Mouse (Mus musculus) spleen, adult 2 months (tissue): ENCODE results near the gene Ptprm. TPM values are rescaled to one million over a fixed set of nuclear protein-coding genes. Genes with fewer than 3 reads are reported as not detected.
A peak's percentile ranks its signal among the peaks of the same experiment; 100 is the strongest.

Source experiments
- DNase-seq, 2 experiments: peaks; one replicate each; pipeline versions ENCODE4 v3.0.0 to v3.0.0-alpha.2; 2012 to 2021; ENCODE audit warnings: low spot score in 2 of 2, low read depth in 1 of 2
- H3K27ac ChIP-seq: fragments of 200-500 bp; 2 replicates; pipeline ENCODE4 v1.5.1; 2012; ENCODE audit warnings: low read length, inconsistent platforms; ENCODE audit not compliant: insufficient read depth
- H3K27me3 ChIP-seq: fragments of 200-500 bp; 2 replicates; pipeline ENCODE4 v1.6.1; 2012; ENCODE audit warnings: mild to moderate bottlenecking, moderate library complexity, low read length, inconsistent platforms; ENCODE audit not compliant: control insufficient read depth, insufficient read depth
- H3K36me3 ChIP-seq: fragments of 200-500 bp; 2 replicates; pipeline ENCODE4 v1.6.1; 2012; ENCODE audit warnings: mild to moderate bottlenecking, low read length, inconsistent platforms; ENCODE audit not compliant: control insufficient read depth, insufficient read depth
- H3K4me1 ChIP-seq: fragments of 200-500 bp; 2 replicates; pipeline ENCODE4 v1.6.1; 2011; ENCODE audit warnings: inconsistent platforms; ENCODE audit not compliant: control insufficient read depth, insufficient read depth, insufficient read length
- H3K4me3 ChIP-seq: fragments of 200-500 bp; 2 replicates; pipeline ENCODE4 v1.5.1; 2011; ENCODE audit warnings: mild to moderate bottlenecking, inconsistent platforms; ENCODE audit not compliant: insufficient read depth, insufficient read length; ENCODE audit errors: extremely low read depth
- CTCF ChIP-seq: fragments of 200-500 bp; IDR thresholded peaks from 2 replicates; pipeline ENCODE4 v1.5.1; 2011; ENCODE audit warnings: mild to moderate bottlenecking, inconsistent platforms; ENCODE audit not compliant: insufficient read depth, insufficient read length, insufficient replicate concordance; ENCODE audit errors: extremely low read depth
- POLR2A ChIP-seq: fragments of 200-500 bp; IDR thresholded peaks from 2 replicates; pipeline ENCODE4 v1.6.1; 2011; ENCODE audit warnings: low read depth, low read length, inconsistent platforms
- whole genome bisulfite sequencing: fragments of 180-500 bp; shearing (Covaris S2); methylation state at CpG from one replicate; pipeline ENCODE4 v1.1.7; 2018; 5-methylcytosine and 5-hydroxymethylcytosine counted together
- polyA plus RNA-seq: library from polyadenylated mRNA; depleted of rRNA; stranded (reverse); fragments of >200 nt; gene quantifications from 2 replicates; pipeline ENCODE4 v1.2.3, GENCODE M21; 2012

The Ptprm gene
- polyA plus RNA-seq, 1 experiment, result 5.0 TPM

- 90% methylated on average over 9 of the region's 9 CpGs for WGBS
- no peak for TF ChIP-seq CTCF
- TF ChIP-seq POLR2A, result no peak
- no peaks in the 10 kb centered on the region for H3K4me1 ChIP-seq
- H3K27me3 ChIP-seq, result no peaks in the 10 kb centered on the region
- H3K4me3 ChIP-seq, result no peak overlapping the region
- H3K27ac ChIP-seq, result no peak overlapping the region
- no peak for DNase-seq
- no peaks in the 10 kb centered on the region for H3K36me3 ChIP-seq
These were observed 666.1 kb downstream of the Ptprm start for GRCm38 (mm10) chr17:66688179-66688578.

GRCm38 (mm10) chr17:66687543-66687942 is 666.7 kb downstream of the Ptprm start:
- TF ChIP-seq CTCF (no peak), POLR2A (no peak)
- WGBS, result 84% methylated on average over 4 of the region's 4 CpGs

DNA sequence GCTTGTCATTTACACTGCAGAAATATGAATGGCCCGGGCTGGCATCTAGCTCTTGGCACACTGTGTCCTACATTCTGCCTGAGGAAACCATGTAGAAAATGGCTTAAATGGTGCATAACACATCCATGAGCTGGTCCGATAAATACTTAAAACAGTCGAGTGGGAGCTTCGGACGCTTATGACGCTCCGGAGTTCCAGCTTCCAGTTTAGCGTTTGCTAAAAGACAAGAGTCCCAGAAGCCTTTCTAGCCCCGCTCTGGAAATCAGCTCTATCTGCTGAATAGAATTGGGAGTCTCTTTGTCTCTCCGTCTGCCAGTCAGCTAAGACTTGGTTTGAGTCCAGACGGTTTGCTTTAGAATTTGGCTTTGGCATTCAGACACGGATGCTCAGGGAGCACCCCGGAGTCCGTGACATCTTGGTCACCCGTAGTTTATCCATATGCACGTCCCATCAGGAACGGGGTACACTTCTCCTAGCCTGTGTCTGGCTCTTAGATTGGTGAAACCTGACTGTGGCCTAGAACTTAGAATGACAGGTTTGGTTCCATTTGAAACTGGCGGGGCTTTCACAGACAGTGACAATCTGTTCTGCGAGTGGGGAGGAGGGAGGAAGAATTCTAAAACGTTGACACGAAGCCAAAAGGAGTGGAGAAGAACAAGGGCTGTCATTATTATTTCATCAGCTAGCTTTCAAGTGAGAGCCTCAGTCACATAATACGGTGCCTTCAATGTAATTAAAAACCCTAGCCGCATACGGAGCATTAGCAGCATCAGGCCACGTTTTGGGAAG is 667.4 kb downstream of the Ptprm start:
- WGBS, result 90% methylated on average over 25 of the region's 25 CpGs
- no peaks in the 10 kb centered on the region for H3K27me3 ChIP-seq
- no peak for DNase-seq
- H3K4me1 ChIP-seq, result no peaks in the 10 kb centered on the region
- H3K36me3 ChIP-seq, result no peaks in the 10 kb centered on the region
- no peak overlapping the region for H3K4me3 ChIP-seq
- H3K27ac ChIP-seq, result no peak overlapping the region
- no peak for TF ChIP-seq POLR2A
- TF ChIP-seq CTCF, result no peak

More at GRCm38 (mm10) chr17:66687543-66687942, 666.7 kb downstream of the Ptprm start:
- DNase-seq, result no peak
- no peak overlapping the region for H3K27ac ChIP-seq
- H3K4me1 ChIP-seq, result no peaks in the 10 kb centered on the region
- no peaks in the 10 kb centered on the region for H3K27me3 ChIP-seq
- no peaks in the 10 kb centered on the region for H3K36me3 ChIP-seq
- H3K4me3 ChIP-seq, result no peak overlapping the region

DNA sequence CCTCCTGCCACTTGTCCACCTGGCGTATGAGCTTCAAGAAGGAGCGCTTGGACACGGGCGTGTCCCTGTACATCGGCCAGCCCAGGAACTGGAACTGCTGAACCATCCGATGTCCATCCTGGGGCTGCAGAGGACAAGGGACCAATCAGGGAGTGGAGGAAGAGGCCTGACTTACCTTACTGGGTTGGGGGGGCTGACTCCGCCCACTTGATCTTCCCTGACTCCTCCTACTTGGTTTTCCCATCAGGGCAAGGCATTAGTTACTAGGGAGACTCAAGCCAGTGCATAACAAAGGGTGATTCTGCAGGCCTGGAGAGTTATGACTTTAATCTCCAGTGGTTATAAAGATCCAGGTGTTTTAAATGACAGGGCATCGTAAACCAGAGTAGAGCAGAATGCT is 670.8 kb downstream of the Ptprm start:
- Histone ChIP-seq H3K4me1 (no peaks in the 10 kb centered on the region), H3K27ac (no peak overlapping the region), H3K4me3 (no peak overlapping the region), H3K36me3 (no peaks in the 10 kb centered on the region), H3K27me3 (no peaks in the 10 kb centered on the region)
- 93% methylated on average over 8 of the region's 8 CpGs for WGBS
- no peak for TF ChIP-seq CTCF
- TF ChIP-seq POLR2A, result no peak
- DNase-seq, result no peak

GRCm38 (mm10) chr17:66680662-66681061 is 673.6 kb downstream of the Ptprm start:
- no peak overlapping the region for H3K4me3 ChIP-seq
- no peak overlapping the region for H3K27ac ChIP-seq
- DNase-seq, result no peak
- TF ChIP-seq POLR2A (no peak), CTCF (peak; percentile 13; the same call in 1 of the 2 replicates)
- H3K27me3 ChIP-seq, result no peaks in the 10 kb centered on the region
- no peaks in the 10 kb centered on the region for H3K36me3 ChIP-seq
- H3K4me1 ChIP-seq, result no peaks in the 10 kb centered on the region
- 55% methylated on average over 4 of the region's 4 CpGs for WGBS

DNA sequence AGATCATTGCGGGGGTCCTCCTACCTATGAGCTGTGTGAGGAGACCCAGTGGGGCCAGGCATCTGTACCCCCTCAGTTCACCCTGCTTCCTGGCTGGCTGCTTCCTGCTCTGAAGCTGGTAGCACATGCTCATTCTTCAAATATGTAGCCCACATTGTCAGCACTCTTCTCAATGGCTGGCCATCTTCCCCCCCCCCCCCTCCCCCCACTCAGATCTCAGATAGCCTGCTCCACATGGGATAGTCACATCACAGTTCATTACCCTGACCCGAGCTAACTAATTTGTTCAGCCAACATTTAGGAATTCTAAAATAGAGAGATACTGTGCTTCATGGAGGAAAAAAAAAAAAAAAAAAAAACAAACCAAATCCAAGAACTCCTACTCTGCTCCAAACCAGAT is 679.6 kb downstream of the Ptprm start:
- no peak for DNase-seq
- no peaks in the 10 kb centered on the region for H3K27me3 ChIP-seq
- 82% methylated on average over 2 of the region's 2 CpGs for WGBS
- no peak for TF ChIP-seq POLR2A
- no peaks in the 10 kb centered on the region for H3K36me3 ChIP-seq
- no peaks in the 10 kb centered on the region for H3K4me1 ChIP-seq
- H3K4me3 ChIP-seq, result no peak overlapping the region
- H3K27ac ChIP-seq, result no peak overlapping the region

DNA sequence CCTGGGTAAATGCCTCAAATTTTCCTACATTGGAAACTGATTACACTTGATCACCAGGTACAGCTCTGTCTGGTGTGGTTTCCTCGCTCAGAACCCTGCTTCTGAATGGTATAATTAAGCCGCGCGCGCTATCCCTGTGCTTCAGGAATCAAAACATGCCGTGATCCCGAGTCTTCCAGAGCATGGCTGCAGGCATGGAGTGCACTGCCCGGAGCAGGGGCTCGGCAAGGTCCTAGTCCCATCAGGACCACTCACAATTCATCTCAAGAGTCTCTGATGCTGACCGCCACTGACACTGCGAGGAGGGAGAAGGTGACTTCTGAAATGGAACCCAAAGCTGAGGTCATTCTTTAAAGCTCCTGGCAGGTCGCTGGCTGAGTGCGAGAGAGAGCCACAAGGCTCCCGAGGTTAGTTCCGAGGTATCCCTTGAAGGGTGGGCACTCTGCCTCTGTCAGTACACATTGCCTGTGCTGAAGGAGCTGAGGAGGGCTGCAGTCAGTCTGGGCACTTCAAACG is 682.5 kb downstream of the Ptprm start:
- TF ChIP-seq POLR2A, result no peak
- no peak for TF ChIP-seq CTCF
- Histone ChIP-seq H3K4me3 (no peak overlapping the region), H3K4me1 (no peaks in the 10 kb centered on the region), H3K27me3 (no peaks in the 10 kb centered on the region), H3K36me3 (no peaks in the 10 kb centered on the region), H3K27ac (no peak overlapping the region)
- 90% methylated on average over 16 of the region's 16 CpGs for WGBS
- DNase-seq, result no peak
